Mouse (Mus musculus) cerebellum, adult 2 months (tissue): Measurements from ENCODE around the gene Gm49325.

Experiments used
- CTCF ChIP-seq: fragments of 200-500 bp; IDR thresholded peaks from 2 replicates; pipeline ENCODE4 v1.5.1; 2011; ENCODE audit warnings: low read depth, mild to moderate bottlenecking, control low read depth, low read length, moderate library complexity, borderline replicate concordance; ENCODE audit not compliant: insufficient read depth
- POLR2A ChIP-seq: fragments of 200-500 bp; IDR thresholded peaks from 2 replicates; pipeline ENCODE4 v1.6.1; 2011; ENCODE audit warnings: low read length, control low read depth, borderline replicate concordance; ENCODE audit not compliant: insufficient read depth

- TF ChIP-seq POLR2A (no peak), CTCF (no peak)
Observed at GRCm38 (mm10) chr10:77621546-77621945, 15.5 kb downstream of the Gm49325 start.
